Mouse (Mus musculus): Measurements from ENCODE around the gene Ptpn7.

DNA sequence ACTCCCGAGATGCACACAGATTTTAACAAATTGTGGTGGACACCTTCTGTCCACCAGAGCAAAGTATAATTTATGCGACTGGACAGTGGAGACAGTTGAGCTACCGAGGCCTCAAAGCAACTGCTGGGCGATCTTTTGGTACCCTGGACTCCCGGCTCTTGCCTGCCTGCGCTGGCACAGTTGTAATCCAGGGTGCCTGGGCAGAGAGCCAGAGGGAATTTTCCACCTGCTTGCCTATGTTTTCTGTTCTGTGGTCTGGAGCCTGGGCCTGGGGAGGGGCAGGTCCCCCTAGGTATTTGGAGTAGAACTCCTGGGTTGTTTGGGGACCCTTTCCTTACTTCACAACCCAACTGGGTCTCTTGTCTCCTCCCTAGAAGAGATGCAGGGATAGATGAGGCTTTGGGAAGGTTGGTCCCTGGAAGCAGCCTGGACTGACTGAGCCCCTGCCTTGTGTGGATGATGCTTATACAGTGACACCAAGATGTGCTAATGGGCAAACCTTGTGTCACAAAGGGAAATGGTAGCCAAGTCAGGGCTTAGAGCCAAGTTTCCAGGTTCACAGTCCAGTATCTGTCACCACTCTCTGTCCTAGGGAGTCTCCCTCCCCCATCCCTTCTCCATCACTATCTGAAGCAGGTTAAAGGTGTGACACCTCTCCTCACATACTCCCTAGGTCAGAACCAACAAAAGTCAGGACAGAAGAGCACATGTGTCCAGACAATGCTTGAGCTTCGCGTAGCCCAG lies 49.6 kb downstream of the Ptpn7 start:
- TF ChIP-seq CTCF (IDR thresholded peaks at IDR 0.05; ENCODE audit: low read depth) (no peak), EP300 (IDR thresholded peaks at IDR 0.05; ENCODE audit: low read depth) (no peak)
